Mouse (Mus musculus): ENCODE measurements around the gene Cnfn. TPM values are rescaled to one million over a fixed set of nuclear protein-coding genes. Genes with fewer than 3 reads are reported as not detected.

The Cnfn gene
- 0.69 and 1.1 TPM in 2 replicates for polyA plus RNA-seq (2015; fragmentation: Nextera tagmentation; extraction: Ambion mirVana)

DNA sequence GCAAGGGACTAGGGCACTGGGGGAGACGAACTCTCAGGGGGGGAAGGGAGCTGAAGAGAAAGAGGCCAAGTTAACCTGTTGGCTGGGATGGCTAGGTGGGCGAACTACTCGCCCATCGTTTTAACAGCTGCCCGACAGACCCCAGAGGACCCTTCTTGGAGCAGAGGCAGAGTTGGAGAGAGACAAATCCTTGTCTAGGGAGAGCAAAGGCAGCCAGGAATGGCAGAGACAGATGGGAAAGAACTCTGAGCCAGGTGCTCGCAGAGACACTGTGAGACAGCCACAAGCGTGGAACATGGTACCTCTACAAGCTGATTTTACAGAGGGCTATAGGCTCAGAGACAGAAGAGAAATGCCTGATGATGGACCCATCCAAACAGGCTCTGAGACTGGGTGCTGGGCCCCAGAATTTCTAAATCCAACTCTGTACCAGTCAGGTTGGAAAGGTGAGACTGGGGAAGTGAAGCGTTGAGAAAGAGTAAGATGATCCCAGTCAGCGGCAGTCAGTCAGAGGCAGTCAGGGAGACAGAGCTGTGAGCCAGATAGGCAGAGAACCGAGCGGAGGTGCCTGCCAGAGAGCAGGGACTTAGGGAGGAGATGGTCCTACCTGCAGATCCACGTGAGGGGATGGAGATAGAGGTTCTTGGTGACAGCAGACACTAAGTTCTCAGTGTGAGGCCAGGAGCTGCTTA is at the start of gene Cnfn:
Cnfn (minus strand) TSS at position 667 of the 692 bp plus-strand sequence.
- H3K4me3 ChIP-seq (ENCODE audit: low read length) = no peak within 1 kb of the TSS
- H3K4me1 ChIP-seq (ENCODE audit: control insufficient read depth, insufficient read depth, low read length) = peaks cover 3% of the 10 kb centered on the region; the same call in 1 of the 2 replicates
- H3K9me3 ChIP-seq (ENCODE audit: control insufficient read depth, low read length) = no peaks in the 10 kb centered on the region
- 0 out of 2 replicates have a peak, but pooled peaks cover 2% of the 10 kb centered on the region for H3K36me3 ChIP-seq (ENCODE audit: control insufficient read depth, insufficient read depth, low read length)
- H3K27me3 ChIP-seq (replicated peaks; ENCODE audit: control insufficient read depth, insufficient read depth, low read length) = peaks cover 30% of the 10 kb centered on the region
- H3K9ac ChIP-seq (ENCODE audit: low read depth, low read length) = no peak within 1 kb of the TSS
- H3K27ac ChIP-seq (ENCODE audit: low read length) = no peak within 1 kb of the TSS
- H3K4me2 ChIP-seq (ENCODE audit: low read depth, low read length) = no peak within 1 kb of the TSS
- ATAC-seq = no peak
- 50% methylated on average over 12 of the region's 12 CpGs for WGBS

DNA sequence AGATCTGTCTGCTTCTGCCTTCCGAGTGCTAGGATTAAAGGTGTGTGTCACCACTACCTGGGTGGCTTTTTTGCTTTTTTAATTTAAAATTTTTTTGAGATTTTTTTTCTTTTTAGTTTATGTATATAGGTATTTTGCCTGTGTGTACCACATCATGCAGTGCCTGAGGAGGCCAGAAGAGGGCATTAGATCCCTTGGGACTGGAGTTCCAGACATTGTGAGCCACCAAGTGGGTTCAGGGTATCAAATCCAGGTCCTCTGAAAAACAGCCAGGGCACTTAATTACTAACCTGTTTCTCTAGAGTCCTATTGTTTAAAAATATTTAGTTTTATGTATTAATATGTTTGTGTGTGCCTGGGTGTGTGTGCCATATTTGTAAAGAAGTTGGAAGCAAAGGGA is 48.1 kb upstream of the Cnfn start:
- no peaks in the 10 kb centered on the region for H3K4me1 ChIP-seq (ENCODE audit: control insufficient read depth, insufficient read depth, low read length)
- no peaks in the 10 kb centered on the region for H3K9me3 ChIP-seq (ENCODE audit: control insufficient read depth, low read length)
- ATAC-seq = no peak
- H3K4me3 ChIP-seq (ENCODE audit: low read length) = no peak overlapping the region
- no peak overlapping the region for H3K9ac ChIP-seq (ENCODE audit: low read depth, low read length)
- H3K27me3 ChIP-seq (replicated peaks; ENCODE audit: control insufficient read depth, insufficient read depth, low read length) = no peaks in the 10 kb centered on the region
- WGBS = 89% methylated on average over 1 of the region's 1 CpGs
- H3K36me3 ChIP-seq (ENCODE audit: control insufficient read depth, insufficient read depth, low read length) = no peaks in the 10 kb centered on the region
- H3K27ac ChIP-seq (ENCODE audit: low read length) = no peak overlapping the region
- no peak overlapping the region for H3K4me2 ChIP-seq (ENCODE audit: low read depth, low read length)

DNA sequence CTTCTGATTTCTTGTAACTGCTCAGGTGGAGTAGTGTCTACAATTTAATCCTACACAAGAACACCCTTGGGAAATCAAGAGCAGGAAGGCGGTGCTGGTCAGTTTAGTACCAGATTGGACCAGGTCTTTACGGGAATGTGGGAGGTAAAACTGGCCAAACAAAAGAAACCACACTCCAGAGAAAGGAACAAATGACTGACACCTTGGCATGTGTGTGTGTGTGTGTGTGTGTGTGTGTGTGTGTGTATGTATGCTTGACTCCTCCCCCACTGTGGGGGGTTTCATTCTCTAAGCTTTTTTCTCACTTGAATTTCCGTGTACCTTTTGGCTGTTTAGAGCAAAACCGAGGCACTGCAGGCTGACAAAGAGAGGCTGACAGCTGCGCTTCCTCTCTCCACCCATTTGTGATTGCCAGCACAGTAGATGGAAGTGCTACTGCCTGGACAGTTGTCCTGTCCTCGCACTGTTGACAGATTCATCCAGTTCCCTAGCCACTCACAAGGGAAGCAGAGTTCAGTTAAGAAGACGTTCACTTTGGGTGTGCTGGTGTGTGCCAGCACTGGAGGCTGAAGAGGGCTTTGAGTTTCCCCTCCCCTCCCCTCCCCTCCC is 43.4 kb upstream of the Cnfn start, which contains the start of gene Cxcl17:
Cxcl17 (minus strand) TSS at position 54 of the 609 bp plus-strand sequence.
- H3K9ac ChIP-seq (ENCODE audit: low read depth, low read length) = no peak within 1 kb of the TSS
- ATAC-seq = no peak
- no peaks in the 10 kb centered on the region for H3K4me1 ChIP-seq (ENCODE audit: control insufficient read depth, insufficient read depth, low read length)
- no peaks in the 10 kb centered on the region for H3K9me3 ChIP-seq (ENCODE audit: control insufficient read depth, low read length)
- 41% methylated on average over 7 of the region's 7 CpGs for WGBS
- H3K27me3 ChIP-seq (replicated peaks; ENCODE audit: control insufficient read depth, insufficient read depth, low read length) = no peaks in the 10 kb centered on the region
- H3K4me2 ChIP-seq (ENCODE audit: low read depth, low read length) = no peak within 1 kb of the TSS
- H3K36me3 ChIP-seq (ENCODE audit: control insufficient read depth, insufficient read depth, low read length) = no peaks in the 10 kb centered on the region
- no peak within 1 kb of the TSS for H3K4me3 ChIP-seq (ENCODE audit: low read length)
- no peak within 1 kb of the TSS for H3K27ac ChIP-seq (ENCODE audit: low read length)

DNA sequence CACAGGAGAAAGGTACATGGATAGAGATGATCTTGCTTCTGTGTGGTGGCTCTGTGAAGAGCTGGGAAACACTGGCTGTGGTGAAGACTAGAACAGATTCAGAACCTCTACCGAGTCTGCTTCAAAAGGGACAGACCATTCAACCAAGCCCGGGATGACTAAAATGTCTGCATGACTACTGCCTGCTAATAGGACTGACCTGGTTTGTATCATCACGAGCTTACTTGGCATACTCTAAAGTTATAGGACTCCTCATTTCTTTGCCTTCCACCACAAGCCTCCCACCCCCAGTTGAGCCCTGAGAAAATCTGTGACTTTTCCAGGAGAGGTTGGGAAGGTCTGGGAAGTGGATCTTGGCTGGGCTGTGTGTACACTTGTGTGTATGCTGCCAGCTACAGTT is 42.3 kb upstream of the Cnfn start:
- H3K27ac ChIP-seq (ENCODE audit: low read length) = no peak overlapping the region
- 72% methylated on average over 3 of the region's 3 CpGs for WGBS
- ATAC-seq = no peak

DNA sequence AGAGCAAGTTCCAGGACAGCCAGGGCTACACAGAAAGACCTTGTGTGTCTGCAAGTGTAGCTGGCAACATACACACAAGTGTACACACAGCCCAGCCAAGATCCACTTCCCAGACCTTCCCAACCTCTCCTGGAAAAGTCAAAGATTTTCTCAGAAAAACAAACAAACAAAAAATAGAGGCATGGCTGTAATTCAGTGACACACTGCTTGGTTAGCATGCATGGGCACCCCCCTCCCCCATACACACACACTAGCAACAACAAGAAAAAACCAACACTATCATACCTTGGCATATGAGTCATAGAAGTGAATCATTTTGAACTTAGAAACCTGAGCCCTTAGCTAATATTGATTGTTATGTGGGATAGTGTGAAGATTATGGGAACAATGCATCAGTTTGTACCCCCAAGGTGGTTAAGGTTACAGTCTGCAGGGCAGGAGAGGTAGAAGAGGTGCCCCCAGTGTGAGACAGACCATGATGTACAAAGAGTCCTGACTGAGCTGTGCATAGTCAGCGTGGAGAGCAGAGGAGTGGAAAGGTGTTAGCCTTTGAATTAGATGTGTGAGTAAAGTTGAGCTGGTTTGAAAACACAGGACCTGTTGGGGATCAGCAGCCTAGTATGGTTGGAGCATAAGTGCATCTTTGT is 41.6 kb upstream of the Cnfn start:
- H3K36me3 ChIP-seq (ENCODE audit: control insufficient read depth, insufficient read depth, low read length) = no peaks in the 10 kb centered on the region
- WGBS = 74% methylated on average over 1 of the region's 1 CpGs
- no peaks in the 10 kb centered on the region for H3K9me3 ChIP-seq (ENCODE audit: control insufficient read depth, low read length)
- no peaks in the 10 kb centered on the region for H3K4me1 ChIP-seq (ENCODE audit: control insufficient read depth, insufficient read depth, low read length)
- no peak overlapping the region for H3K4me3 ChIP-seq (ENCODE audit: low read length)
- no peak overlapping the region for H3K9ac ChIP-seq (ENCODE audit: low read depth, low read length)
- H3K27me3 ChIP-seq (replicated peaks; ENCODE audit: control insufficient read depth, insufficient read depth, low read length) = no peaks in the 10 kb centered on the region
- no peak overlapping the region for H3K27ac ChIP-seq (ENCODE audit: low read length)
- no peak overlapping the region for H3K4me2 ChIP-seq (ENCODE audit: low read depth, low read length)
- ATAC-seq = no peak

More for the DNA sequence above, 42.3 kb upstream of the Cnfn start:
- H3K9me3 ChIP-seq (ENCODE audit: control insufficient read depth, low read length) = no peaks in the 10 kb centered on the region
- no peaks in the 10 kb centered on the region for H3K27me3 ChIP-seq (replicated peaks; ENCODE audit: control insufficient read depth, insufficient read depth, low read length)
- no peaks in the 10 kb centered on the region for H3K4me1 ChIP-seq (ENCODE audit: control insufficient read depth, insufficient read depth, low read length)
- no peak overlapping the region for H3K4me2 ChIP-seq (ENCODE audit: low read depth, low read length)
- no peak overlapping the region for H3K4me3 ChIP-seq (ENCODE audit: low read length)
- H3K36me3 ChIP-seq (ENCODE audit: control insufficient read depth, insufficient read depth, low read length) = no peaks in the 10 kb centered on the region
- no peak overlapping the region for H3K9ac ChIP-seq (ENCODE audit: low read depth, low read length)

DNA sequence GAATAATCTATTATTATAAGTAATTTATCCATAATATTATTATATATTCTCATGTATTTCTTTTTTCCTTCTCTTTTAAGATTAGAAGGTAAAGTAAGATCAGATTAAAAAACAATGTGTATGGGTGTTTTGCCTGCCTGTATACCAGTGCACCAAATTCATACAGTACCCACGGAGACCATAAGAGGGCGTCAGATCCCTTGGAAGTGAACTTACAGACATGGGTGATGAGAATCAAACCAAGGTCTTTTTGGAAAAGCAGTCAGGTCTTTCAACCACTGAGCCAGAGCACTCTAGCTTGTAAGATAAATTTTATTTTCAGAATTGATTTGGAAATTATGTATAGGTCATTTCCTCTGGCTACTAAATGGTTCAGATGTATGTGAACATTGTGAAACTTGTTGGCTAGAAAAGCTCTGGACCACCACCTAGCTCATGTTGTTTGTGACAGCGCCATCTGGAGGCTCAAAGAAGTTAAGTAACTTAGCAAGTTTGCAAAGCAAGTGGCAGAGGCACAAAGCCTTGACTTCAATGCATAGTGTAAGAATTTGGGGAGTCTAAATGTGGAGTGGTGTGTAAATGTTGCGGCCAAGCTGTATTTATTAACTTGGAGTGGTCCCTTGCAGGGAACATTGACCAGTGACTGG is 39.7 kb upstream of the Cnfn start:
- no peak for ATAC-seq
- H3K4me1 ChIP-seq (ENCODE audit: control insufficient read depth, insufficient read depth, low read length) = no peaks in the 10 kb centered on the region
- no peaks in the 10 kb centered on the region for H3K27me3 ChIP-seq (replicated peaks; ENCODE audit: control insufficient read depth, insufficient read depth, low read length)
- no peaks in the 10 kb centered on the region for H3K36me3 ChIP-seq (ENCODE audit: control insufficient read depth, insufficient read depth, low read length)
- H3K4me3 ChIP-seq (ENCODE audit: low read length) = no peak overlapping the region
- WGBS = 49% methylated on average over 4 of the region's 4 CpGs
- no peak overlapping the region for H3K27ac ChIP-seq (ENCODE audit: low read length)
- H3K9me3 ChIP-seq (ENCODE audit: control insufficient read depth, low read length) = no peaks in the 10 kb centered on the region
- no peak overlapping the region for H3K4me2 ChIP-seq (ENCODE audit: low read depth, low read length)
- H3K9ac ChIP-seq (ENCODE audit: low read depth, low read length) = no peak overlapping the region

DNA sequence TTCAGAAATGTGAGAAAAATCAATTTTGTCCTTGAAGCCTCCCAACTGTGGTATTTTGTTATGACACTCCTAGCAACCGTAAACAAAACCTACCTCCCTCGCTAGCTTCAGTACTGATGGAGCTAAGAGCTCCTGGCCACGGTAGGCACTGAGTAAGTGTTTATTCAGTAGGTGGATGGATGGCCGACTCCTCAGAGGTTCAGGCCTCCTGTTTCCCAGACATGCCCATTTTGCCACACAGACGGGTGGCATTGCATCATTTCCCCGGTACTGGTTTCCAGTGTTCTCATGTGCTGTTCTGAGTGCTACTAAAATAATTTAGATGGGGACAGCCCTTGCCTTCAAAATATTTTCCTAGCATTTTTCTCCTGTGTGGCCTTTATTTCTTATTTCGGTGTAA is 36.9 kb upstream of the Cnfn start:
- Histone ChIP-seq H3K4me3 (ENCODE audit: low read length) (no peak overlapping the region), H3K27ac (ENCODE audit: low read length) (no peak overlapping the region), H3K36me3 (ENCODE audit: control insufficient read depth, insufficient read depth, low read length) (no peaks in the 10 kb centered on the region), H3K4me2 (ENCODE audit: low read depth, low read length) (no peak overlapping the region), H3K9me3 (ENCODE audit: control insufficient read depth, low read length) (no peaks in the 10 kb centered on the region), H3K4me1 (ENCODE audit: control insufficient read depth, insufficient read depth, low read length) (no peaks in the 10 kb centered on the region), H3K27me3 (replicated peaks; ENCODE audit: control insufficient read depth, insufficient read depth, low read length) (no peaks in the 10 kb centered on the region), H3K9ac (ENCODE audit: low read depth, low read length) (no peak overlapping the region)
- ATAC-seq = no peak
- 65% methylated on average over 7 of the region's 7 CpGs for WGBS

DNA sequence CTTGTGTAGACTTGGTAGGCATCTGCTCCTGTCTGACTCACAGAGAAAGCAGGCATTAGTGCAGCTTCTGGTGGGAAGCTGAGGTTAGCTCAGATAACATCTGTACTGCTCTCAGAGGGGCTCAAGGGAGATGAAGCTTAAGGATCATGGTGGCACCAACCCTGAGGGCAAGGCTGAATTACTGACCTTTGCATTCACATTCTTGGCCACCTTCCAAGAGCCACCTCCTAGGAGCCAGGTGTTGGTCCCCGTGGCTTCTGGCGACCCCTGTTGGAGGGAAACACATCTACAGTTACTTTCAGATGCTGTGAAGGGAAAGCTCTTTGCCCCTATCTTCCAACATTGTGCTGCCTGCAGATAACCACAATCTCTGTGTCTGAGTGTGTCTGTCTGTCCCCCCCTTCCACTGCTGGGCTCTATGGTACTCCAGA is 33.2 kb upstream of the Cnfn start:
- peak; percentile 93 for ATAC-seq
- WGBS = 4% methylated on average over 2 of the region's 2 CpGs
- Histone ChIP-seq H3K27me3 (replicated peaks; ENCODE audit: control insufficient read depth, insufficient read depth, low read length) (no peaks in the 10 kb centered on the region), H3K27ac (ENCODE audit: low read length) (no peak overlapping the region), H3K9me3 (ENCODE audit: control insufficient read depth, low read length) (no peaks in the 10 kb centered on the region), H3K4me2 (ENCODE audit: low read depth, low read length) (no peak overlapping the region), H3K4me1 (ENCODE audit: control insufficient read depth, insufficient read depth, low read length) (no peaks in the 10 kb centered on the region), H3K36me3 (ENCODE audit: control insufficient read depth, insufficient read depth, low read length) (no peaks in the 10 kb centered on the region), H3K9ac (ENCODE audit: low read depth, low read length) (no peak overlapping the region), H3K4me3 (ENCODE audit: low read length) (no peak overlapping the region)

DNA sequence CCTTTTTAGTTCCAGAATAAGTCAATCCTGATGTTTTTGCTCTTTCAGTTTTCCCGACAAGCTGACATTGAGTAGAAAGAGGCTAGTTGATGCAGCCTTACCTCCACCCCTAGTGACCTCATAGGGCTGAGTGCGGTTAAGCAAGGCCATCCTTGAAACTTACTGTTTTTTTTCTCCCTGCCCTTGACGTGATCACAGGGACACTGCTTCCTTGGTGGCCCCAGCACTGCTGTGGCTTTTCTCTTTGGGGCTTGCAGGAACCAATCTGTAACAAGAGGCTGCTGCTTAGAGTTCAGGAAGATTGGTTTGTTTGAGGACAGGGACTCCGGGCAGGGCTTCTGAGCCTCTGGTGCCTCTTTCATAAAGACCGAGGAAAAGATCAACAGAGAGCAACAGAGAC is 32.5 kb upstream of the Cnfn start:
- Histone ChIP-seq H3K4me3 (ENCODE audit: low read length) (no peak overlapping the region), H3K36me3 (ENCODE audit: control insufficient read depth, insufficient read depth, low read length) (no peaks in the 10 kb centered on the region), H3K4me2 (ENCODE audit: low read depth, low read length) (no peak overlapping the region), H3K27me3 (replicated peaks; ENCODE audit: control insufficient read depth, insufficient read depth, low read length) (no peaks in the 10 kb centered on the region), H3K27ac (ENCODE audit: low read length) (no peak overlapping the region; the same call in 1 of the 2 replicates), H3K9ac (ENCODE audit: low read depth, low read length) (no peak overlapping the region), H3K9me3 (ENCODE audit: control insufficient read depth, low read length) (no peaks in the 10 kb centered on the region), H3K4me1 (ENCODE audit: control insufficient read depth, insufficient read depth, low read length) (no peaks in the 10 kb centered on the region)
- ATAC-seq = no peak
- WGBS = 42% methylated on average over 5 of the region's 5 CpGs

Data from intestine, embryonic 16.5 days (tissue).